Comparison of ENCODE assay signal across 8 mouse cellular contexts in genomic region chr19:5490313-5490897, GRCm38 (mm10). TPM values are rescaled to one million over a fixed set of nuclear protein-coding genes. Genes with fewer than 3 reads are reported as not detected.
DNase-seq lines count a peak whose midpoint lies in the region; ATAC-seq and TF ChIP-seq lines count a peak whose summit lies in the region.

Cfl1 (plus strand) TSS chr19:5490455.

- no peaks in the 10 kb centered on the region for H3K27me3 ChIP-seq in Patski
- no peaks in the 10 kb centered on the region for H3K27me3 ChIP-seq in hindbrain, embryonic 14.5 days (ENCODE audit: control insufficient read depth, insufficient read depth, low read length)

- peaks cover 43% of the 10 kb centered on the region for H3K36me3 ChIP-seq in hindbrain, embryonic 14.5 days (replicated peaks; ENCODE audit: control insufficient read depth, insufficient read depth)

- peak within 1 kb of the TSS; percentile 99 for H3K27ac ChIP-seq in hindbrain, embryonic 14.5 days

- peak within 1 kb of the TSS; percentile 77 for H3K4me3 ChIP-seq in hindbrain, embryonic 14.5 days (replicated peaks; ENCODE audit: low read length)

- no peak for TF ChIP-seq CTCF in Patski (IDR thresholded peaks at IDR 0.05)

- in situ Hi-C loops in Patski (cut with MboI; ENCODE audit: low pct_unique_long_range_greater_than_20kb): no loop called here

- under 1% methylated on average over 59 of the region's 62 CpGs for WGBS in hindbrain, embryonic 14.5 days

- peak within 1 kb of the TSS; percentile 93 for H3K9ac ChIP-seq in hindbrain, embryonic 14.5 days

- POLR2A ChIA-PET in Patski (lab: Charles Lee): interaction anchor here (0.6 to 8.8 kb wide), 7 partner anchors 16 to 377 kb away, joined by 3 to 135 read pairs (median 4); partner anchors contain the start of genes Ccdc85b and Efemp2

- peak; percentile 37 for ATAC-seq in Patski
- peak; percentile 76 for ATAC-seq in hindbrain, embryonic 14.5 days (ENCODE audit: low FRiP score)

- DNase-seq in Patski (ENCODE audit: low read depth, low spot score): no peak
- peak; percentile 95 to 97 for DNase-seq in cerebellum, postnatal 25 days
- DNase-seq in frontal cortex, postnatal 25 days (ENCODE audit: low spot score in 2 of 2): peak; percentile 88 to 93
- DNase-seq in hindbrain, embryonic 14.5 days (ENCODE audit: low spot score): peak; percentile 94
- peak; percentile 95 to 96 for DNase-seq in layer of hippocampus, postnatal 36 days
- peak; percentile 97 for DNase-seq in lung, postnatal 36 days
- peak; percentile 98 for DNase-seq in retina, postnatal 1 day
- peak; percentile 87 to 92 for DNase-seq in urinary bladder, adult 18-20 months (ENCODE audit: low spot score in 2 of 2)

- H3K4me2 ChIP-seq in hindbrain, embryonic 14.5 days (replicated peaks): peak within 1 kb of the TSS; percentile 86

- no peaks in the 10 kb centered on the region for H3K9me3 ChIP-seq in hindbrain, embryonic 14.5 days (ENCODE audit: control insufficient read depth, low read length)

- CTCF ChIA-PET in Patski (lab: Charles Lee): interaction anchor here (5.4 to 12.3 kb wide), 3 partner anchors 16 to 58 kb away, joined by 65 to 143 read pairs (median 97); partner anchors contain the start of genes Ctsw, Efemp2 and Fibp

- H3K4me1 ChIP-seq in hindbrain, embryonic 14.5 days (replicated peaks; ENCODE audit: control insufficient read depth, insufficient read depth, low read length): peaks cover 30% of the 10 kb centered on the region

RNA-seq across cellular contexts. Expression of gene Cfl1, which starts in this region (rescaled TPM):
- polyA plus RNA-seq in Patski (2021): 1,610 TPM
- 3,620 and 3,763 TPM in 2 replicates for polyA plus RNA-seq in hindbrain, embryonic 14.5 days (2014; fragmentation: Nextera tagmentation; extraction: Ambion mirVana)
- total RNA-seq in layer of hippocampus, postnatal 36 days (2021): 1,000 to 10,000 TPM; 1,234 to 1,394 TPM
